Mouse (Mus musculus): ENCODE measurements at regions not wholly inside any gene's neighbourhood (a gene's known extent, or its start where the extent isn't known, plus 50 kb on each side); places are given as distances from the start of the nearest gene placed in this dataset.

- Histone ChIP-seq H3K4me3 (ENCODE audit: control insufficient read depth in 1 of 2, insufficient read depth in 1 of 2, low read depth in 2 of 2, low read length in 2 of 2) (no peak overlapping the region), H3K27ac (ENCODE audit: control insufficient read depth, low read depth, low read length) (no peak overlapping the region), H3K4me1 (ENCODE audit: control insufficient read depth in 1 of 2, insufficient read depth in 2 of 2, low read length in 2 of 2) (no peaks in the 10 kb centered on the region), H3K9ac (ENCODE audit: control insufficient read depth, low read depth, low read length, poor library complexity, severe bottlenecking) (no peak overlapping the region), H3K9me3 (replicated peaks; ENCODE audit: insufficient read depth, low read length) (no peaks in the 10 kb centered on the region), H3K36me3 (ENCODE audit: control insufficient read depth in 1 of 2, insufficient read depth in 2 of 2, low read length in 2 of 2) (no peaks in the 10 kb centered on the region), H3K27me3 (ENCODE audit: control insufficient read depth in 1 of 2, insufficient read depth in 2 of 2, low read length in 2 of 2) (peaks cover 0 to 2% of the 10 kb centered on the region in 2 experiments; a peak in 2 of 4 replicates), H3K79me2 (ENCODE audit: control insufficient read depth, insufficient read depth, low read length, poor library complexity) (no peaks in the 10 kb centered on the region)
- DNase-seq (ENCODE audit: low read depth, low spot score) = no peak
- TF ChIP-seq SIN3A (IDR thresholded peaks at IDR 0.05; ENCODE audit: low read length) = no peak
- no peak for TF ChIP-seq KAT2A (conservative IDR thresholded peaks at IDR 0.05; ENCODE audit: low read depth, low read length)
- no peak for TF ChIP-seq NRF1 (IDR thresholded peaks at IDR 0.05; ENCODE audit: insufficient read depth, low read depth, low read length, poor library complexity, severe bottlenecking)
- TF ChIP-seq TCF12 (IDR thresholded peaks at IDR 0.05; ENCODE audit: low read depth, low read length) = no peak
- no peak for TF ChIP-seq GATA1 (IDR thresholded peaks at IDR 0.05; ENCODE audit: low read depth, low read length)
- TF ChIP-seq POLR2AphosphoS5 (IDR thresholded peaks at IDR 0.05; ENCODE audit: borderline replicate concordance, low read depth, low read length) = no peak
- TF ChIP-seq RCOR1 (IDR thresholded peaks at IDR 0.05; ENCODE audit: low read depth, low read length) = no peak
- TF ChIP-seq CHD2 (IDR thresholded peaks at IDR 0.05; ENCODE audit: low read length) = no peak
- TF ChIP-seq USF2 (IDR thresholded peaks at IDR 0.05; ENCODE audit: borderline replicate concordance in 1 of 2, insufficient read depth in 1 of 2, low read depth in 1 of 2, low read length in 2 of 2) = no peak
- TF ChIP-seq E2F4 (IDR thresholded peaks at IDR 0.05; ENCODE audit: borderline replicate concordance, low read depth, low read length) = no peak
- no peak for TF ChIP-seq ZKSCAN1 (IDR thresholded peaks at IDR 0.05; ENCODE audit: low read depth, low read length)
Measured at GRCm38 (mm10) chr9:58437541-58437940, 50.9 kb upstream of the Insyn1 start.

DNA sequence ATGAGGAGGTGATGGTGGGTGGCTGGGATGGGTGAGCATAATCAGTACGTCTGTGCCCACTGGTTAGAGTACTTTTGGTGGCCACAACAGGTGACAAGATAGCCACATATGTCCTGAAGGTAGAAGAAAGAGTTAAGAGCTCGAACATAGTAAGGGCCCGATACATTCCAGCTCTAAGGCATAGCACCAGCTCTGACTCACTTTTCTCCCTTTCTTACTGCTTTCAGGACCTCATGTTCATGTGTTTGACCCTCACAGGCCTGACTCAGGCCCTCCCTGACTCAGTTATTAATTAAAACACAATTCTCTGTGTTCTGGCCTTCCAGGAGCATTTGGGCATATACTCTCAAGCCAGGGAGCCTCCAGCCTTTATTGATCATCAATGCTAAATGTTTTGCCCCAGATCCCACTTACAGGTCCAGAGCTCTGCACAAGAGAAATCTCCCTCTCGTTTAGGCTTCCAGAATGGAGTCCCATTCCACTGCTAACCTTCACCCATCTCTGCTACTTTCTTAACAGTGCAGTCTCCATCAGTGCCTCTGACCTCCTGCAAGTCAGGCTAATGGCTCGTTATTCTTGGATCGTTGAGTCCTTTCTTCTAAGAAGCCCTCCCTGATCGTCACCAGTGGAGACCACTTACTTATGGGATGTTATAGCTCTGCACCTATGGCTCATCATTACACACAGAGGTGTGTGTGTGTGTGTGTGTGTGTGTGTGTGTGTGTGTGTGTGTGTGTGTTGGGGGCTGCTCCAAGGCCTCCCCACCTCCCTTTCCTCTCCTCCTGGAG lies 50.1 kb upstream of the Insyn1 start:
- no peaks in the 10 kb centered on the region for H3K79me2 ChIP-seq (ENCODE audit: control insufficient read depth, insufficient read depth, low read length, poor library complexity)
- H3K36me3 ChIP-seq (ENCODE audit: control insufficient read depth in 1 of 2, insufficient read depth in 2 of 2, low read length in 2 of 2) = no peaks in the 10 kb centered on the region
- no peak for DNase-seq (ENCODE audit: low read depth, low spot score)
- no peaks in the 10 kb centered on the region for H3K4me1 ChIP-seq (ENCODE audit: control insufficient read depth in 1 of 2, insufficient read depth in 2 of 2, low read length in 2 of 2)
- H3K9me3 ChIP-seq (replicated peaks; ENCODE audit: insufficient read depth, low read length) = no peaks in the 10 kb centered on the region
- H3K9ac ChIP-seq (ENCODE audit: control insufficient read depth, low read depth, low read length, poor library complexity, severe bottlenecking) = no peak overlapping the region
- no peak overlapping the region for H3K27ac ChIP-seq (ENCODE audit: control insufficient read depth, low read depth, low read length)
- H3K4me3 ChIP-seq (ENCODE audit: control insufficient read depth in 1 of 2, insufficient read depth in 1 of 2, low read depth in 2 of 2, low read length in 2 of 2) = no peak overlapping the region
- TF ChIP-seq KAT2A (conservative IDR thresholded peaks at IDR 0.05; ENCODE audit: low read depth, low read length) (no peak), ZMIZ1 (IDR thresholded peaks at IDR 0.05; ENCODE audit: low read depth, low read length) (no peak), TCF12 (IDR thresholded peaks at IDR 0.05; ENCODE audit: low read depth, low read length) (no peak), POLR2AphosphoS5 (IDR thresholded peaks at IDR 0.05; ENCODE audit: borderline replicate concordance, low read depth, low read length) (no peak), ETS1 (IDR thresholded peaks at IDR 0.05; ENCODE audit: low read depth, low read length) (no peak), ZNF384 (IDR thresholded peaks at IDR 0.05; ENCODE audit: low read depth, low read length) (no peak), HCFC1 (IDR thresholded peaks at IDR 0.05; ENCODE audit: low read depth, low read length) (no peak), ELF1 (IDR thresholded peaks at IDR 0.05; ENCODE audit: low read depth, low read length) (no peak), UBTF (IDR thresholded peaks at IDR 0.05; ENCODE audit: borderline replicate concordance, insufficient read depth, low read depth, low read length) (no peak), NRF1 (IDR thresholded peaks at IDR 0.05; ENCODE audit: insufficient read depth, low read depth, low read length, poor library complexity, severe bottlenecking) (no peak)
- H3K27me3 ChIP-seq (ENCODE audit: control insufficient read depth in 1 of 2, insufficient read depth in 2 of 2, low read length in 2 of 2) = peaks cover 0 to 2% of the 10 kb centered on the region in 2 experiments; a peak in 2 of 4 replicates
